Mouse (Mus musculus) hindbrain, embryonic 14.5 days (tissue): ENCODE measurements around the gene Fut9. TPM values are rescaled to one million over a fixed set of nuclear protein-coding genes. Genes with fewer than 3 reads are reported as not detected.

Source experiments
- ATAC-seq: fragments of 200-750 bp; cut with Nextera tagmentation; 2 replicates; pipeline ENCODE4 v1.8.0; 2017; ENCODE audit warnings: moderate number of reproducible peaks, mild to moderate bottlenecking, moderate TSS enrichment, moderate library complexity; ENCODE audit not compliant: low FRiP score
- DNase-seq: peaks from one replicate; pipeline ENCODE4 v3.0.0-alpha.2; 2015; ENCODE audit warnings: low spot score
- H3K27ac ChIP-seq: fragments of 300-500 bp; sonication (generic); 2 replicates; pipeline ENCODE4 v1.5.1; 2014; ENCODE audit warnings: mild to moderate bottlenecking, moderate library complexity
- H3K27me3 ChIP-seq: fragments of 300-500 bp; sonication (generic); 2 replicates; pipeline ENCODE4 v1.6.1; 2014; ENCODE audit warnings: mild to moderate bottlenecking, low read length, mixed read lengths; ENCODE audit not compliant: control insufficient read depth, insufficient read depth
- H3K36me3 ChIP-seq: fragments of 300-500 bp; sonication (generic); replicated peaks from 2 replicates; pipeline ENCODE4 v1.6.1; 2014; ENCODE audit not compliant: control insufficient read depth, insufficient read depth
- H3K4me1 ChIP-seq: fragments of 300-500 bp; sonication (generic); replicated peaks from 2 replicates; pipeline ENCODE4 v1.6.1; 2014; ENCODE audit warnings: antibody characterized with exemption, low read length, mixed read lengths; ENCODE audit not compliant: control insufficient read depth, insufficient read depth
- H3K4me2 ChIP-seq: fragments of 300-500 bp; sonication (generic); replicated peaks from 2 replicates; pipeline ENCODE4 v1.6.1; 2014; ENCODE audit warnings: mild to moderate bottlenecking, moderate library complexity
- H3K4me3 ChIP-seq: fragments of 300-500 bp; sonication (generic); replicated peaks from 2 replicates; pipeline ENCODE4 v1.5.1; 2014; ENCODE audit warnings: mild to moderate bottlenecking, low read length
- H3K9ac ChIP-seq: fragments of 300-500 bp; sonication (generic); 2 replicates; pipeline ENCODE4 v1.6.1; 2014
- H3K9me3 ChIP-seq: fragments of 300-500 bp; sonication (generic); 2 replicates; pipeline ENCODE4 v1.6.1; 2016; ENCODE audit warnings: low read length; ENCODE audit not compliant: control insufficient read depth
- WGBS: fragments of 180-500 bp; shearing (Covaris S2); extraction: QIAGEN DNeasy Blood & Tissue Kit; methylation state at CpG from one replicate; pipeline ENCODE4 v1.1.7; 2014; 5-methylcytosine and 5-hydroxymethylcytosine counted together
- polyA plus RNA-seq: library from polyadenylated mRNA; unstranded; fragments of >200 nt; fragmentation: Nextera tagmentation; extraction: Ambion mirVana; gene quantifications from 2 replicates; pipeline ENCODE4 v1.2.1, GENCODE M21; 2014

Fut9 gene
- polyA plus RNA-seq, 1 experiment from 2014 or later = 24.7 TPM

GRCm38 (mm10) chr4:25661204-25661727 lies 138.8 kb downstream of the Fut9 start:
- no peak overlapping the region for H3K4me3 ChIP-seq
- no peaks in the 10 kb centered on the region for H3K27me3 ChIP-seq
- DNase-seq (no peak), ATAC-seq (no peak)
- no peaks in the 10 kb centered on the region for H3K36me3 ChIP-seq
- no peaks in the 10 kb centered on the region for H3K9me3 ChIP-seq
- WGBS = 89% methylated on average over 3 of the region's 3 CpGs
- no peaks in the 10 kb centered on the region for H3K4me1 ChIP-seq
- no peak overlapping the region for H3K9ac ChIP-seq
- H3K4me2 ChIP-seq = no peak overlapping the region
- no peak overlapping the region for H3K27ac ChIP-seq

DNA sequence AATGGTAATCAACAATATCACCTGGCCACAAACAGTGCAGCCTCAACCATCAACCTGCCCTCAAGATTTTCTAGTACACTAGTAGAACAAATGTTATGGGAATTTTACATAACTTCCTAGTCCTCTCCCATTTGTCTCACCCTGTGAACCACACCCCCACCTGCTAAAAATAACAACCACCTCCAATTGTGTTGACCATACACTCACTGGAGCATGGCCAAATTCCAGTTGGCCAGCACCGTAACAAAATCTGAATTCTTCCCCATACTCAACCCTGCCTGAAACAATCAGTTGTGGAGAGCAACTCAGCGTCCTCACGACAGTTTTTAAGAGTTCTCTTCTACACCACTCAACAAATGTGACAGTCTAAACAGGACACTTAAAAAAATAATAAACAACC lies 141.3 kb downstream of the Fut9 start:
- H3K36me3 ChIP-seq = no peaks in the 10 kb centered on the region
- no peaks in the 10 kb centered on the region for H3K4me1 ChIP-seq
- WGBS = 79% methylated on average over 3 of the region's 3 CpGs
- H3K4me2 ChIP-seq = no peak overlapping the region
- no peaks in the 10 kb centered on the region for H3K27me3 ChIP-seq
- H3K9ac ChIP-seq = no peak overlapping the region
- H3K4me3 ChIP-seq = no peak overlapping the region
- no peak for DNase-seq
- ATAC-seq = no peak
- H3K9me3 ChIP-seq = no peaks in the 10 kb centered on the region
- no peak overlapping the region for H3K27ac ChIP-seq

DNA sequence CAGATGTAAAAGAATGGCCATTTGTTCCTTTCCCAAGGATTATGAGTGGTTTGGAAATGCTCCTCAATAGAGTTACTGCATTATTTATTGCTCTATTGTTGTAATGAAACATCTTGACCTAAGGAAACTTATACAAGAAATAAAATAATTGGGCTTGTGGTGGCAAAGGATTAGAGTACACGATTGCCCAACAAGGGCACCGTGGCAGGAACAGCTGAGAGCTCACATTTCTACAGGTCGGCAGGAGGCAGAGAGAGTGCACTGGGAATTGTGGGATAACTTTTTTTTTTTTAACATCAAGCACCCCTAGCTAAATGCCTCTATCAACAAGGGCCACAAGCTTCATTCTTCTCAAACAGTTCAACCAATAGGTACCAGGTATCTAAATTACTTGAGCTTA lies 148.1 kb downstream of the Fut9 start:
- Histone ChIP-seq H3K36me3 (no peaks in the 10 kb centered on the region), H3K9ac (no peak overlapping the region), H3K4me3 (no peak overlapping the region), H3K27ac (no peak overlapping the region), H3K4me2 (no peak overlapping the region), H3K9me3 (no peaks in the 10 kb centered on the region), H3K4me1 (no peaks in the 10 kb centered on the region), H3K27me3 (no peaks in the 10 kb centered on the region)
- WGBS = 86% methylated on average over 3 of the region's 3 CpGs
- ATAC-seq = no peak
- no peak for DNase-seq

- ATAC-seq (no peak), DNase-seq (no peak)
- Histone ChIP-seq H3K27me3 (no peaks in the 10 kb centered on the region), H3K9ac (no peak overlapping the region), H3K36me3 (no peaks in the 10 kb centered on the region), H3K9me3 (no peaks in the 10 kb centered on the region), H3K4me2 (no peak overlapping the region), H3K4me3 (no peak overlapping the region), H3K4me1 (no peaks in the 10 kb centered on the region), H3K27ac (no peak overlapping the region)
- 94% methylated on average over 2 of the region's 2 CpGs for WGBS
These were observed 151.9 kb downstream of the Fut9 start for GRCm38 (mm10) chr4:25648107-25648506.

DNA sequence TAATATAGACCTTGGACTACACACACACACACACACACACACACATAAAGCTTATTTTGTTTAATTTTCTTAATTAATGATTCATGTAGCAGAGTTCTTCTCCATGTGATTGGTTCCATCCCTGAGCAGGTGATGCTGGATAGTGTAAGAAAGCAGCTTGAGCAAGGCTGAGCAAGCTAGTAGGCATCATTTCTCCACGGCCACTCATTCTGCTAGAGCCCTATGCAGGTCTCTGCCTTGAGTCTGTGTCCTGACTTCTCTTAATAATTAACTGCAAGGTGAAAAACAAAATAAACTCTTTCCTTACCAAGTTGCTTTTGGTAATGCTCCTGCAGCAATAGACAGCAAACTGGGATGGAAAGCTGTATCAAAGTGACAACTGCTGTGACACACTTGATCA lies 152.5 kb downstream of the Fut9 start:
- Histone ChIP-seq H3K27me3 (no peaks in the 10 kb centered on the region), H3K9me3 (no peaks in the 10 kb centered on the region), H3K4me1 (no peaks in the 10 kb centered on the region), H3K27ac (no peak overlapping the region), H3K9ac (no peak overlapping the region), H3K4me3 (no peak overlapping the region), H3K36me3 (no peaks in the 10 kb centered on the region), H3K4me2 (no peak overlapping the region)
- DNase-seq (no peak), ATAC-seq (no peak)
- WGBS = 88% methylated on average over 1 of the region's 1 CpGs

DNA sequence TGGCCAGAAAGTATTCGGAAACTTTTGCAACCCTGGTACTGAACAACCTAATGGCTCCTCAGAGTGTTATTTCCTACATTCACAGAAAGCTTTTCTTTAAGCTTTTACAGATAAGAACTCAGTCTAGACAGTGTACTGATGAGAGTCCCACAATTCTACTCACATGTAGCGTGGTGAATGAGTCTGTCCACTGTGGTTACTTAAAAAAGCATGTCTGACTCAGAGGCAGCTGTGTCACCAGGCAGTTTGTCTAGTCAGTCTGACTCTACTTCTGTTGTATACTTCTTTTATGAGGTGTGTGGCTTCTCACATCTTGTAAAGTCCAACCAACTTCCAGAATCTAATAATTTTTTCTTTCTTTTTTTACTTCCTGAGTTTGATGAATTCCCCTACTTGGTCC lies 154.5 kb downstream of the Fut9 start:
- Histone ChIP-seq H3K36me3 (no peaks in the 10 kb centered on the region), H3K27ac (no peak overlapping the region), H3K27me3 (no peaks in the 10 kb centered on the region), H3K4me3 (no peak overlapping the region), H3K4me2 (no peak overlapping the region), H3K9ac (no peak overlapping the region), H3K9me3 (no peaks in the 10 kb centered on the region), H3K4me1 (no peaks in the 10 kb centered on the region)
- DNase-seq (no peak), ATAC-seq (no peak)
- WGBS = 92% methylated on average over 2 of the region's 2 CpGs

- ATAC-seq = no peak
- Histone ChIP-seq H3K9me3 (no peaks in the 10 kb centered on the region), H3K4me2 (no peak overlapping the region), H3K27ac (no peak overlapping the region), H3K36me3 (no peaks in the 10 kb centered on the region), H3K4me3 (no peak overlapping the region), H3K27me3 (no peaks in the 10 kb centered on the region), H3K4me1 (no peaks in the 10 kb centered on the region), H3K9ac (no peak overlapping the region)
- WGBS = 92% methylated on average over 4 of the region's 4 CpGs
- DNase-seq = no peak
These were observed 158.1 kb downstream of the Fut9 start for GRCm38 (mm10) chr4:25641993-25642392.

DNA sequence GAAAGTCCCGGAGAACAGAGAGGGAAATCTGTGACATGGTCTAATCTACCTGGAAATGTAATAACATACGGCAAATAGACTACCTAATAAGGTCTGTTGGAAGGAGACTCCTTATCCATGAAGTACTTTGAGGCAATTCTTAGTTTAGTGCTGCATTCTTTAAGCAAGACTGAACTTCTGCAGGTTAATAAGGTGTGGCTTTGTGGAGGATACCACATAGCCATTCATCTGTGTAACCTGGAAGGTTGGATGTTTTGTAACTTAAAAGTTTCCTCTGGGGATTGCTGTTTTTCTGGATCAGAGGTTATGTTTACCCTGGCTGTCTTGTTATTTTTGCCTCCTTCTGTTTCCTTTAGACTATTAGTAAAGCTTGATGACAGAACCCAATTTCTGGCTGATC lies 166.8 kb downstream of the Fut9 start:
- no peak for ATAC-seq
- H3K4me3 ChIP-seq = no peak overlapping the region
- no peak for DNase-seq
- no peaks in the 10 kb centered on the region for H3K9me3 ChIP-seq
- H3K27ac ChIP-seq = no peak overlapping the region
- no peak overlapping the region for H3K4me2 ChIP-seq
- H3K9ac ChIP-seq = no peak overlapping the region
- H3K36me3 ChIP-seq = no peaks in the 10 kb centered on the region
- H3K27me3 ChIP-seq = no peaks in the 10 kb centered on the region
- no peaks in the 10 kb centered on the region for H3K4me1 ChIP-seq
- 95% methylated on average over 2 of the region's 2 CpGs for WGBS

- no peak overlapping the region for H3K4me3 ChIP-seq
- H3K9me3 ChIP-seq = no peaks in the 10 kb centered on the region
- 0 out of 2 replicates have a peak, but pooled peaks cover 5% of the 10 kb centered on the region for H3K4me1 ChIP-seq
- 0 out of 2 replicates have a peak overlapping the region, but pooled peaks have one; percentile 32 for H3K27ac ChIP-seq
- no peaks in the 10 kb centered on the region for H3K27me3 ChIP-seq
- ATAC-seq (peak; percentile 25; the same call in 1 of the 2 replicates), DNase-seq (no peak)
- 51% methylated on average over 5 of the region's 5 CpGs for WGBS
- no peak overlapping the region for H3K4me2 ChIP-seq
- H3K36me3 ChIP-seq = no peaks in the 10 kb centered on the region
- no peak overlapping the region for H3K9ac ChIP-seq
These were observed 171.9 kb downstream of the Fut9 start for GRCm38 (mm10) chr4:25628113-25628512.

DNA sequence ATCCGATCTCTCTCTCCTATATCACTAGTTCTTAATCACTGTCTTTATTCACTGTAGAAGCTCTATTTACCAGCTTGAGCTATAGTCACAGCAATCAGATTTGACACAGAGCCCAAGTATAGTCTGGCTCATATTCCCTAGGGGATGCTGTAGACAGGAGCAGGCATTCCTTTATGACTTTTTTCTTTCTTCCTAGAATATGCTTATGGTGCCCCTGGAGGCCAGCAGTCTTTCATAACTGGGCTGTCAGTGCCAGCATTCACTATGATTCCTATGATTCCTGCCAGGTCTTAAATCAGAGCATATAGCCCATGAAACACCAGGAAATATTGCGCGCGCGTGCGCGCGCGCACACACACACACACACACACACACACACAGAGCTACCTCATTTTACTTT lies 172.6 kb downstream of the Fut9 start:
- Histone ChIP-seq H3K4me3 (no peak overlapping the region), H3K4me2 (no peak overlapping the region), H3K27ac (no peak overlapping the region), H3K4me1 (0 out of 2 replicates have a peak, but pooled peaks cover 5% of the 10 kb centered on the region), H3K27me3 (no peaks in the 10 kb centered on the region), H3K9ac (no peak overlapping the region), H3K9me3 (no peaks in the 10 kb centered on the region), H3K36me3 (no peaks in the 10 kb centered on the region)
- peak; percentile 81 for ATAC-seq
- peak; percentile 48 for DNase-seq
- 68% methylated on average over 9 of the region's 9 CpGs for WGBS
